Mouse (Mus musculus): Measurements from ENCODE around the gene Ermp1.
A peak's percentile ranks its signal among the peaks of the same experiment; 100 is the strongest.
"Not testable (repeated sequence)": the region's sequence is repeated elsewhere in the genome, so short reads cannot be mapped to it uniquely, and the experiment has no call there.

The Ermp1 gene

DNA sequence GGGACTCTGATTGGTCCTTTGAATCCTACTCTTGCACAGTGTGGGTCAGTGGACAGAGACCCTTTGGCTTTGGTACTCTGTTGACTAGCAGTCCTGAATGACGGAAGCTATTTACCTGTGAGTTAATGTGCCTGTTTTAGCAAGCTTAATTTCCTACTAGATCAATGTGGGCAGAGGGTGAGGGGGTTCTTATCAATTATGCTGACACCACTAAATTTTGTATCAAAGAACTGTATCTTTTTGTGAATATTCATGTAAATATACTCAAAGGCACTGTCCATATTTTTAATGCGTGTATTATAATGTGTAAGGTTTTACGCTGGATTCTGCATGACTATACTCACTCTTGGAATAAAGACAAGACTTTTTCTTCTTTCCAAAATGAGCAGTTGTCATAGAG is 43.6 kb downstream of the Ermp1 start:
- DNase-seq (ENCODE audit: inconsistent age in 2 of 2, low spot score in 1 of 2): no peak

GRCm38 (mm10) chr19:29603548-29604353 is 44.5 kb downstream of the Ermp1 start:
- DNase-seq (ENCODE audit: inconsistent age in 2 of 2, low spot score in 1 of 2): peak; percentile 41 to 48

DNA sequence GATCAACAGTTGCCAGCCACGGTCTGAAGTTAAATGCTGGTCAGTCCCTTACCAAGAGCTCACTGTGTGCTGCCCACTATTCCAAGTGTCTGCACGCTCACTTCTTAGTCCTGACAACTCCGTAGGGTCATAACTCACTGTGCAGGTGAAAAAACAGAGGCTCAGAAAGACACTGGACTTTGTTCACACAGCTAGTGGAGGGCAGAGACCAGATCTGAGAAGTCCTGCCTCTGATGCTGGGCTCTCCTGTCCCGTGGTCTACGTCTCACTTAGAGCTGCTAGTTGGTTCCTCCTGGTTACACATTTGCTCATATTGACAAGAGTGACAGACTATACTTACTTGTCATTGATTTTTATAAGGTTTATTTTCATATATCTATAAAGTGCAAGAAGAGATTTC is 49.2 kb downstream of the Ermp1 start:
- DNase-seq (ENCODE audit: inconsistent age in 2 of 2, low spot score in 1 of 2): no peak

GRCm38 (mm10) chr19:29596985-29597384 is 51.2 kb downstream of the Ermp1 start:
- peak in 1 of 2 experiments; percentile 37 for DNase-seq (ENCODE audit: inconsistent age in 2 of 2, low spot score in 1 of 2)

DNA sequence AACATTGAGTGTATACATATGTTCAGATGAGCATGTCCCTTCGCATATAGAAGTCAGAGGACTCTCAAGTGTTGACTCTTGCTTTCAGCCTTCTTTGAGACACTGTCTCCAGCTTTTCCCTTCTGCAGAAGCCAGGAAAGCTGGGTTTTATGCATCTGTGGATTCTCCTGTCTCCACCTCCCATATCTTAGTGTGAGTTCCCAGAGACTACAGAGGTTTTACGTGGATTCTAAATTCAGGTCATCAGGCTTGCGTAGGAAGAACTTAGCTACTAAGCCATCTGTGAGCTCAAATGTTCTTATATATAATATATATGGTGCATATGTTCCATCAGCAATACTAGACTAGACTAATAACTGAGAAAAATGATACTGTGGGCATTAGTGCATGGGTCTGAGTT is 51.9 kb downstream of the Ermp1 start:
- DNase-seq (ENCODE audit: inconsistent age in 2 of 2, low spot score in 1 of 2): no peak

GRCm38 (mm10) chr19:29593783-29594182 is 54.4 kb downstream of the Ermp1 start:
- DNase-seq (ENCODE audit: inconsistent age in 2 of 2, low spot score in 1 of 2): not testable (repeated sequence)

- DNase-seq (ENCODE audit: inconsistent age in 2 of 2, low spot score in 1 of 2): no peak
These were observed 64.5 kb downstream of the Ermp1 start for GRCm38 (mm10) chr19:29583734-29584133.

GRCm38 (mm10) chr19:29582439-29582838 is 65.8 kb downstream of the Ermp1 start:
- no peak for DNase-seq (ENCODE audit: inconsistent age in 2 of 2, low spot score in 1 of 2)

DNA sequence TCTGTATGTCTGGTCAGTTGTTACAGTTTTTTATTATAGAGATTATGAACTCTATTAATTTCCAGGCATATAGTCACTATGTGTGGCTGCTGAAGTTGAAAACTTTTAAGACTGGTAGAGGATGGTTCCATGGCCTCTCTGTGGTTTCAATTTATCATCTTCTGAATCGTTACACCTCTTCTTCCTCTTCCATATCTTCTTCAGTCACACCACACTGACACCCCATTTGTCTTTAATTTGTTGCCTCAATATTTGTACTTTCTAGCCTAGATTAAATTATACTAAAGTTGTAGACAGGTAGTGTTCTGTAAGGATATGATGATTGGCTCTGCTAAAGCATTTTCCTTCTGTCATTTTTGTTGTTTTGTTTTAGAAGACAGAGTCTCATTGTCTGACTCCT is 81.7 kb downstream of the Ermp1 start:
- no peak for DNase-seq (ENCODE audit: inconsistent age in 2 of 2, low spot score in 1 of 2)

GRCm38 (mm10) chr19:29563258-29563779 is 84.9 kb downstream of the Ermp1 start:
- DNase-seq (ENCODE audit: inconsistent age in 2 of 2, low spot score in 1 of 2): peak; percentile 40 to 84

- DNase-seq (ENCODE audit: inconsistent age in 2 of 2, low spot score in 1 of 2): no peak
These were observed 85.6 kb downstream of the Ermp1 start for GRCm38 (mm10) chr19:29562603-29563002.

DNA sequence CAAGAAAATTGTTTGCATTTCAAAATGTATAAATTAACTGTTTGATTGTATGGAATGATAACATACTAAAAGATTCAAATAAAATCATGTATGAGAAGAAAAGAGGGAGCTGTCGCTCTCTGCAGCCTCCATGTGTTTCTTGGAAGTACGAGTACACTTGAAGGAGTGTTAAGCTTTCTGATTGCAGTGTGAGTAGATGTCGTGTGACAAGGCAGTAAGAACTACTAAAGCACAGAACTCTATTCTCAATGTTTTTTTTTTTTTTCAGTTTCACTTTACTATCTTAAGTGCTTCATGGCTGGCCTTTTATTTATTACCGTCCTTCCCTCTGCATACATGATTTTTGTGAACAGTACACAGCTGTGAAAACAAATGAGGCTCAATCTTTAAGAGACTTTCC is 86.0 kb downstream of the Ermp1 start:
- DNase-seq (ENCODE audit: inconsistent age in 2 of 2, low spot score in 1 of 2): no peak

All from adrenal gland, adult (tissue).